Mouse (Mus musculus) hindbrain, embryonic 11.5 days (tissue): ENCODE measurements around the gene Rimbp2. TPM values are rescaled to one million over a fixed set of nuclear protein-coding genes. Genes with fewer than 3 reads are reported as not detected.
A peak's percentile ranks its signal among the peaks of the same experiment; 100 is the strongest.

ENCODE experiments used
- ATAC-seq: fragments of 200-750 bp; cut with Nextera tagmentation; 2 replicates; pipeline ENCODE4 v1.8.0; 2017; ENCODE audit warnings: mild to moderate bottlenecking, moderate TSS enrichment, moderate library complexity; ENCODE audit not compliant: low FRiP score
- DNase-seq: peaks from one replicate; pipeline ENCODE4 v3.0.0-alpha.2; 2015; ENCODE audit warnings: low spot score
- H3K27ac ChIP-seq: fragments of 300-500 bp; sonication (generic); 2 replicates; pipeline ENCODE4 v1.5.1; 2014; ENCODE audit warnings: mild to moderate bottlenecking, low read depth, low read length
- H3K27me3 ChIP-seq: fragments of 300-500 bp; sonication (generic); 2 replicates; pipeline ENCODE4 v1.6.1; 2014; ENCODE audit warnings: mild to moderate bottlenecking, low read length, moderate library complexity, mixed read lengths; ENCODE audit not compliant: control insufficient read depth, insufficient read depth
- H3K36me3 ChIP-seq: fragments of 300-500 bp; sonication (generic); 2 replicates; pipeline ENCODE4 v1.6.1; 2014; ENCODE audit warnings: mild to moderate bottlenecking, low read length, moderate library complexity, mixed read lengths; ENCODE audit not compliant: control insufficient read depth, insufficient read depth
- H3K4me1 ChIP-seq: fragments of 300-500 bp; sonication (generic); replicated peaks from 2 replicates; pipeline ENCODE4 v1.6.1; 2014; ENCODE audit warnings: low read length, mixed read lengths; ENCODE audit not compliant: control insufficient read depth, insufficient read depth
- H3K4me2 ChIP-seq: fragments of 300-500 bp; sonication (generic); replicated peaks from 2 replicates; pipeline ENCODE4 v1.6.1; 2014; ENCODE audit warnings: mild to moderate bottlenecking, low read depth, low read length
- H3K4me3 ChIP-seq: fragments of 300-500 bp; sonication (generic); 2 replicates; pipeline ENCODE4 v1.5.1; 2014; ENCODE audit warnings: low read depth, low read length
- H3K9ac ChIP-seq: fragments of 300-500 bp; sonication (generic); 2 replicates; pipeline ENCODE4 v1.6.1; 2014; ENCODE audit warnings: low read depth, low read length
- H3K9me3 ChIP-seq: fragments of 300-500 bp; sonication (generic); 2 replicates; pipeline ENCODE4 v1.6.1; 2016; ENCODE audit warnings: low read length; ENCODE audit not compliant: control insufficient read depth
- WGBS: fragments of 180-500 bp; shearing (Covaris S2); extraction: QIAGEN DNeasy Blood & Tissue Kit; methylation state at CpG from one replicate; pipeline ENCODE4 v1.1.7; 2014; 5-methylcytosine and 5-hydroxymethylcytosine counted together
- polyA plus RNA-seq: library from polyadenylated mRNA; unstranded; fragments of >200 nt; fragmentation: Nextera tagmentation; extraction: Ambion mirVana; gene quantifications from 2 replicates; pipeline ENCODE4 v1.2.1, GENCODE M21; 2014

The Rimbp2 gene
- polyA plus RNA-seq: 1.2 and 1.4 TPM in 2 replicates

DNA sequence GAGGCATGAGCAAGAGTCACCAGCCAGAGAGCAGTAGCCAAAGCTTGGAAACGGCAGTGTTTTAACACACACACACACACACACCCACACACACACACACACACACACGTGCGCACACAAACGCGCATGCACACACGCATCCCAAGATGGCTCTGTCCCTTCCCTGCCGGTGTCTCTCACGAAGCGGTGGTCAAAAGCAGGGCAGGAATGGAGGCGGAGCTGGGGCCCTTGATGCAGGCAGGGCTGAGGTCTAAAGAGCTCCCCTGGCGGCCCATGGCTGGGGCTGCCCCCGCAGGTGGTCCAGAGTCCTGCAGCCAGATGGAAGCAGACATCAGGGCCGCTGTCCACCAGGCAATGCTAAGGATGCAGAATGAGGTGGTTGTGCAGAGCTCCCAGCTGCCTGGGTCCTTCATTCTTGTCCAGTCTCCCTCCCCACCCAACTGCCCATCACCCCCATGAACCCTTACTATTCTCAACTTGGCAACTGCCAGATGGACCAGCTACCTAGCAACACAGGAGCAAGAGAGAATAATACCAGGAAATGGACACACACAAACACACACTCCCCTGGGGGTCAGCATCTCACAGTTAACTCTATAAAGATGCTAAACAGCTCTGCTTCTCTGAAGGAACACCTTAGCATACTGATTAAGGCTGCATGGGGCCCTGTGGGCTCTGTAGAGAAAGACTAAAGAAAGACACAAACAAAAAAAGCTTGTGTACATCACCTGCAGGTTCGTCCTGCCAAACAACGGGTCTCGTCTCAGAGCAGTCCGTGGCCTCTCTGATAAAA lies at the start of gene Rimbp2:
Gene Rimbp2 (minus strand): TSS at position 209 of the 793 bp plus-strand sequence.
- no peaks in the 10 kb centered on the region for H3K36me3 ChIP-seq
- H3K27me3 ChIP-seq: 0 out of 2 replicates have a peak, but pooled peaks cover 4% of the 10 kb centered on the region
- H3K9me3 ChIP-seq: no peaks in the 10 kb centered on the region
- H3K4me3 ChIP-seq: peak within 1 kb of the TSS; percentile 44
- peak within 1 kb of the TSS; percentile 59 for H3K9ac ChIP-seq
- H3K4me1 ChIP-seq: 0 out of 2 replicates have a peak, but pooled peaks cover 3% of the 10 kb centered on the region
- DNase-seq (peak; percentile 80), ATAC-seq (peak; percentile 71)
- peak within 1 kb of the TSS; percentile 82 for H3K4me2 ChIP-seq
- WGBS: 9% methylated on average over 17 of the region's 17 CpGs
- H3K27ac ChIP-seq: peak within 1 kb of the TSS; percentile 47; the same call in 1 of the 2 replicates

DNA sequence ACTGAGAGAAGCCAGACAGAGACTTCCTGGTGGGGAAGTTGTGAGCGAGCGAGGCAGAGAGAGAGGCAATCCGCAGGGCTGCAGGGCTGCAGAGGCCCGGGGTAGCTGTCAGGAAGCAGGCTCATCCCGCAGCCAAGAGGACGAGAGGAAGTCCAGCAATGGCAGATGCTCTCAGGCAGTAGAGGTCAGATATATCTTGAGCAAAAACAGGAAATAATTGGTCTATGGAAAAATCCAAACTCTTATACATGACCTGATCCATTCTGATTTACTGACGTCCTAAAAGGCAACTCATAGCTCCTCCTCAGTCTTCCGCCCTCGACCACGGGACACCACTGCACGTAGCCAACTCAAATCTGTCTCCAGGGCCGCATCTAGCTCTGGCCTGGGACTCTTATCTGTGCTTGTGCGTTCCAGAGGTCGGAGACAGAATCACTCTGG lies 49.3 kb upstream of the Rimbp2 start:
- Histone ChIP-seq H3K9ac (no peak overlapping the region), H3K4me3 (no peak overlapping the region), H3K4me1 (0 out of 2 replicates have a peak, but pooled peaks cover 3% of the 10 kb centered on the region), H3K27ac (no peak overlapping the region), H3K27me3 (no peaks in the 10 kb centered on the region), H3K36me3 (no peaks in the 10 kb centered on the region), H3K9me3 (no peaks in the 10 kb centered on the region), H3K4me2 (no peak overlapping the region)
- ATAC-seq: no peak
- 59% methylated on average over 14 of the region's 14 CpGs for WGBS
- no peak for DNase-seq

DNA sequence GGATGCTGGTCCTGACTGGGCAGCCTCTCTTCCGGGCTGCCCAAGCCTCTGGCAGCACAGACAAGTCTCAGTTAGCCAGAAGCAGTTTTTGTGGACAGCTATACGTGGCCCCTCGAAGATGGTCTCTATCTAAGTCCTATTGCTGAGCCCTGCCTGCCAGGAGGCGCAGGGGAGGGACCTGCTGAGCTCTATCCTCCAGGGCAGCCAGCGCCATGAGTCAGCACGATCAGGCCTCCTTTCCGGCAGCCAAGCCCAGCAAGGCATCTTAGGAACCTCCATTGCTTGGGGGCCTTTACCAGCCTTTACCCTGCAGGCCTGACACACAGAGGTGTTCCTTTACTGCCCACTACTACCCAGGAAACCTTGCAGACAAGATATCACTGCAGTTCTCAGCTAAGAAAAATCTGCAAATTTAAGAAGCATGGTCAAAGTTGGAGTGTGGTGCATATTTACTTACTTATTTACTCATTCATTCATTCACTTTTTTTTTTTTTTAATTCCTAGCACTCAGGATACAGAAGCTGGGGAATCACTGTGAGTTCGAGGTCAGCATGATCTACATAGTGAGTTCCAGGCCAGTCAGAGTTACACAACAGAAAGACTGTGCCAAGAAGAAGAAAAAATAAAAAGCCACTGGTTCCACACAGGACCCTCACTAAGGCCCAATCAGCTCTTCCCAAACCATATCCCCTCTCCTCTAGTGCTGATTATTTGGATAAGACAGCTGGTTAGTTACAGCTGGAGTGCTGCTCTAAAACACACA lies 47.6 kb upstream of the Rimbp2 start:
- H3K4me2 ChIP-seq: no peak overlapping the region
- no peak overlapping the region for H3K9ac ChIP-seq
- DNase-seq (no peak), ATAC-seq (no peak)
- H3K4me1 ChIP-seq: 0 out of 2 replicates have a peak, but pooled peaks cover 3% of the 10 kb centered on the region
- no peak overlapping the region for H3K4me3 ChIP-seq
- no peaks in the 10 kb centered on the region for H3K36me3 ChIP-seq
- H3K27me3 ChIP-seq: no peaks in the 10 kb centered on the region
- no peaks in the 10 kb centered on the region for H3K9me3 ChIP-seq
- no peak overlapping the region for H3K27ac ChIP-seq
- WGBS: 47% methylated on average over 8 of the region's 8 CpGs

DNA sequence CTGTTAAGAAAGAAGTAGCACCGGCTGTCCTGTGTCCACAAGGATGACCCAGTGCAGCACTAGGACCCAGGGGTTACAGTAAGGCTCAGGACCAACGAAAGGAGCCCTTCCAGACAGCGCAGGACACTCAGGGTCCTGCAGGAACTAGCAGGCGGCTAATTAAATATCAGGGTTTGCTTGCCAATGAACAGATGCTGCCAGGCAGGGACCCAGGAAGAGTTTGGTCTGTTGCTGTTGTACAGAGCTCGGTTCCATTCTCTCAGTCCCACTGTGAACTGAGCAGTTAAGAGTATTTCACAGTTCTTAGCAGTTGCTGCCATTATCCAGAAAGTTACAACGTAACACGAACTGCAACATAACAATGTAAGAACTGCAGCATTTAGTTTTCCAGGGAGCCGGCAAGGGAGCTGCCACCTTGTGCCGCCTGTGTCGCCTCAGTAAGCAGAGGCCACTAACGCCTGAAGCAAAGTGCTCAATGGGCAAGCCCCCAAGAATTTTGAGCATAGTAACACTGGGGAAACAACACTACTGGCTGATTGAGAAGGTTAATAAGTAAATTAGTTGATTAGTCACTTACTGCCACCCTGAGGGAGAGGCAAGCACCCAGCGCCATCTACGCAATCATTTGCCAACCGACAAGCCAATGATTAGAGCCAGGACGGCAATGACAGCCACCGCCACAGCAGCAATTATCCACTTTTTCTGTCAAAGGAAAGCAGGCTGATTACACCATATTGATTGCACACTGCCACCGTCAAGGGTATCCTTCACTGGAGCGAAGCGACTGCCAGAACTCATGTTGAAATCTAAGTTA lies 34.1 kb upstream of the Rimbp2 start:
- Histone ChIP-seq H3K27ac (no peak overlapping the region), H3K36me3 (0 out of 2 replicates have a peak, but pooled peaks cover 6% of the 10 kb centered on the region), H3K9ac (no peak overlapping the region), H3K4me3 (no peak overlapping the region), H3K4me1 (no peaks in the 10 kb centered on the region), H3K4me2 (no peak overlapping the region), H3K27me3 (no peaks in the 10 kb centered on the region), H3K9me3 (no peaks in the 10 kb centered on the region)
- DNase-seq (no peak), ATAC-seq (no peak)
- WGBS: 85% methylated on average over 19 of the region's 19 CpGs

DNA sequence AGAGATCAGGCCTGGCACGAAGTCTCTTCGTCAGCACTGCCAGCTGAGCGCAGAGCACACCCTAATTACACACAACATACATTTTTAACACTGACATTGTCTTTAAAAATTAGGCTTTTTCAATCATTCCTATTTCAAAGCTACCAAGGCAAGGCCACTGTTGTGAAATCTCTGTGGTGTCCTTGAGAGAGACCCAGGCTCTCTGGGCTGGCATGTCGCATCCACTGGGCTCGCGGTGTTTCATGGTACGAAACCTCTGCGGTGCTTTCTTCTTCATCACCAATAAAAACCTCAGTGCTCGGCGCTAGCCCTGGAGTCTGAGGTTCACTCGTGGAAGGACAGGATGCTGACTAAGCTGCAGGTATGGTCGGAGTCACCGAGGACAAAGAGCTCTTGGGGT lies 32.7 kb upstream of the Rimbp2 start:
- ATAC-seq: no peak

DNA sequence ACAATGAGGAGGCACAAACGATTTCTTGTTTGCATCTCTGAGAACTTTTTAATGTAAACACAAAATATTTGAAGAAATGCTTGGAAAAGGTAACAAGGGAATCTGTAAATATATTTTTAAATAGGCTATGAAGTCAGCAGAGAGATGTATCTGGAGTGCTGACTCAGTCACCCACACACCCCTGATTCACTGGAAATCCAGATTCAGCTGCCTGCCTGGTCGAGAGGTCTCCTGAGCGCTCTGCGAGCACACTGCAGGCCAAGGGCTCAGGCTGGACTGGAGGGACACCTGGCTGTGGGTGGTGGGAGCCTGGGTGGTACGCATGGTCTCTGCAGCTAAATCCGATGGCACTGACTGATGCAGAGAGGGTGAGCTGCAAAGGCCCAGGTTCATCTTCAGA lies 31.2 kb upstream of the Rimbp2 start:
- no peaks in the 10 kb centered on the region for H3K27me3 ChIP-seq
- H3K36me3 ChIP-seq: 0 out of 2 replicates have a peak, but pooled peaks cover 3% of the 10 kb centered on the region
- H3K9ac ChIP-seq: no peak overlapping the region
- H3K27ac ChIP-seq: no peak overlapping the region
- H3K4me1 ChIP-seq: no peaks in the 10 kb centered on the region
- WGBS: 94% methylated on average over 6 of the region's 6 CpGs
- ATAC-seq: no peak
- H3K4me2 ChIP-seq: no peak overlapping the region
- no peak for DNase-seq
- H3K4me3 ChIP-seq: no peak overlapping the region
- no peaks in the 10 kb centered on the region for H3K9me3 ChIP-seq

More for the DNA sequence above, 32.7 kb upstream of the Rimbp2 start:
- no peak overlapping the region for H3K9ac ChIP-seq
- no peak overlapping the region for H3K4me3 ChIP-seq
- DNase-seq: no peak
- no peaks in the 10 kb centered on the region for H3K27me3 ChIP-seq
- no peaks in the 10 kb centered on the region for H3K4me1 ChIP-seq
- 92% methylated on average over 13 of the region's 13 CpGs for WGBS
- no peaks in the 10 kb centered on the region for H3K9me3 ChIP-seq
- no peak overlapping the region for H3K4me2 ChIP-seq
- no peak overlapping the region for H3K27ac ChIP-seq
- 0 out of 2 replicates have a peak, but pooled peaks cover 3% of the 10 kb centered on the region for H3K36me3 ChIP-seq

DNA sequence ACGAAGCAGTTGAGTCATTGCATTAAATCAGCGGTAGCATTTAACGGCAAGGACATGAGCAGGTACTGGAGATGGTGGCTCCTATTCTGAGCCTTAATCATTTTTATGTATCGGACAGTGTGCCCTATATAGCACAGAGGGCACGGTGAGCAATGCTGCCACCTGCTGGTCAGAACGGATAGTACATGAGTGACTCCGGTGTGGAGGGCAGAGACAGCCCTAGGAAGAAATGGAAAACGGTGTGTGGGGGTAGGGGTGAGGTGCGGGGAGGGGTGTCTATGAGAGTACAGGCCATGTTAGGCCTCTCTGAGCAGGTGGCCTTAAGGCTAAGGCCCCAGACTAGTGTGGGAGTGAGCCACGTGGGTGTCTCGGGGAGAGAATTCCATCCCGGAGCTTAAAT lies 28.3 kb upstream of the Rimbp2 start:
- Histone ChIP-seq H3K9me3 (no peaks in the 10 kb centered on the region), H3K4me2 (no peak overlapping the region), H3K36me3 (0 out of 2 replicates have a peak, but pooled peaks cover 3% of the 10 kb centered on the region), H3K4me1 (no peaks in the 10 kb centered on the region), H3K9ac (no peak overlapping the region), H3K4me3 (no peak overlapping the region), H3K27ac (no peak overlapping the region), H3K27me3 (no peaks in the 10 kb centered on the region)
- ATAC-seq (0 out of 2 replicates have a peak, but pooled peaks have one; percentile 47), DNase-seq (peak; percentile 88)
- 29% methylated on average over 12 of the region's 12 CpGs for WGBS

DNA sequence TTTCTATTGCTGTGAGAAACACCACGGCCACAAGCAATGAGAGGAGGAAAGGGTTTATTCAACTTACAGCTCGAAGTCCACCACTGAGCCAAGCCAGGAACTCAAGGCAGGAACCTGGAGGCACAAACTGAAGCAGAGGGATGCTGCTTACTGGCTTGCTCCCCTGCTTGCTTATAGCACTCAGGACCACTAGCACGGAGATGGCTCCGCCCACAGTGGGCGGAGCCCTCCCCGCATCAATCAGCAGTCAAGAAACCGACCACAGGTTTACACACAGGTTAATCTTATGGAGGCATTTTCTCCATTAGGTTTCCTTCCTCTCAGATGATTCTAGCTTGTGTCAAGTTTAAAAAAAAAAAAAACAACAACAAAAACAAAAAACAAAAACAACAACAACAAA lies 27.6 kb upstream of the Rimbp2 start:
- 0 out of 2 replicates have a peak, but pooled peaks cover 3% of the 10 kb centered on the region for H3K36me3 ChIP-seq
- no peaks in the 10 kb centered on the region for H3K4me1 ChIP-seq
- no peak overlapping the region for H3K9ac ChIP-seq
- H3K4me3 ChIP-seq: no peak overlapping the region
- no peak for ATAC-seq
- no peak overlapping the region for H3K27ac ChIP-seq
- H3K4me2 ChIP-seq: no peak overlapping the region
- H3K27me3 ChIP-seq: no peaks in the 10 kb centered on the region
- WGBS: 68% methylated on average over 7 of the region's 7 CpGs
- no peak for DNase-seq
- no peaks in the 10 kb centered on the region for H3K9me3 ChIP-seq
